Mouse (Mus musculus) heart, postnatal 36 days (tissue): ENCODE measurements around the gene Fam92b. TPM values are rescaled to one million over a fixed set of nuclear protein-coding genes. Genes with fewer than 3 reads are reported as not detected.

Source experiments
- DNase-seq, 2 experiments: peaks; one replicate each; pipeline ENCODE4 v3.0.0; 2021 to 2022
- intact Hi-C: fragments of 180-260 bp; cut with DNase I; formaldehyde crosslinking; loops from one replicate; pipeline ENCODE4 v1.15.1; 2025
- total RNA-seq, 2 experiments: library from RNA; stranded (reverse); gene quantifications; 2 replicates each; pipeline ENCODE4 v1.2.3; 2021

The Fam92b gene
- total RNA-seq, 2 experiments from 2014 or later, result not detected

GRCm38 (mm10) chr8:120190810-120191413 is 13.6 kb upstream of the Fam92b start:
- intact Hi-C loops, result no loop called here
- peak; percentile 97 for DNase-seq

- intact Hi-C loops, result no loop called here
- no peak for DNase-seq
Measured at GRCm38 (mm10) chr8:120190107-120190809, 13.0 kb upstream of the Fam92b start.

- no peak for DNase-seq
- intact Hi-C loops, result no loop called here
Measured at GRCm38 (mm10) chr8:120189440-120189839, 12.2 kb upstream of the Fam92b start.

GRCm38 (mm10) chr8:120188510-120188909 is 11.2 kb upstream of the Fam92b start:
- intact Hi-C loops, result no loop called here
- peak; percentile 81 to 85 for DNase-seq

GRCm38 (mm10) chr8:120186454-120186853 is 9.2 kb upstream of the Fam92b start:
- intact Hi-C loops, result no loop called here

GRCm38 (mm10) chr8:120184850-120185792 is 7.9 kb upstream of the Fam92b start:
- DNase-seq, result peak; percentile 52 to 64
- intact Hi-C loops, result no loop called here

More at GRCm38 (mm10) chr8:120186454-120186853, 9.2 kb upstream of the Fam92b start:
- DNase-seq, result peak; percentile 72 to 76

- DNase-seq, result no peak
- intact Hi-C loops, result no loop called here
Measured at GRCm38 (mm10) chr8:120184366-120184765, 7.1 kb upstream of the Fam92b start.

GRCm38 (mm10) chr8:120181861-120182414 is 4.7 kb upstream of the Fam92b start:
- no peak for DNase-seq
- intact Hi-C loops, result no loop called here

- no peak for DNase-seq
- intact Hi-C loops, result no loop called here
Measured at GRCm38 (mm10) chr8:120181274-120181673, 4.0 kb upstream of the Fam92b start.

GRCm38 (mm10) chr8:120180445-120180970 is 3.2 kb upstream of the Fam92b start:
- DNase-seq, result no peak
- intact Hi-C loops, result no loop called here

GRCm38 (mm10) chr8:120179027-120179431 is 1.8 kb upstream of the Fam92b start:
- intact Hi-C loops, result loop anchor here (1.0 to 10.0 kb wide), 8 partner anchors 28 to 430 kb away; no protein-coding TSS in a partner anchor
- DNase-seq, result peak; percentile 92 to 96

- intact Hi-C loops, result loop anchor here (2.0 to 10.0 kb wide), 5 partner anchors 99 to 431 kb away; no protein-coding TSS in a partner anchor
Measured at GRCm38 (mm10) chr8:120178124-120178514, 853 bp upstream of the Fam92b start.

GRCm38 (mm10) chr8:120176605-120177004 is 661 bp downstream of the Fam92b start:
- intact Hi-C loops, result loop anchor here (5.0 to 10.0 kb wide), 2 partner anchors 186 to 358 kb away; no protein-coding TSS in a partner anchor
- no peak for DNase-seq

More at GRCm38 (mm10) chr8:120178124-120178514, 853 bp upstream of the Fam92b start:
- DNase-seq, result no peak

- no peak for DNase-seq
- intact Hi-C loops, result loop anchor here (5.0 to 10.0 kb wide), 2 partner anchors 188 to 360 kb away; no protein-coding TSS in a partner anchor
Measured at GRCm38 (mm10) chr8:120174606-120175005, 2.7 kb downstream of the Fam92b start.

- intact Hi-C loops, result loop anchor here (10.0 kb wide), 1 partner anchor 362 kb away; no protein-coding TSS in a partner anchor
- no peak for DNase-seq
Measured at GRCm38 (mm10) chr8:120173195-120173594, 4.1 kb downstream of the Fam92b start.

- intact Hi-C loops, result no loop called here
- DNase-seq, result no peak
Measured at GRCm38 (mm10) chr8:120169119-120169518, 8.1 kb downstream of the Fam92b start.

- DNase-seq, result no peak
- intact Hi-C loops, result no loop called here
Measured at GRCm38 (mm10) chr8:120167821-120168220, 9.4 kb downstream of the Fam92b start.

GRCm38 (mm10) chr8:120167136-120167535 is 10.1 kb downstream of the Fam92b start:
- intact Hi-C loops, result no loop called here
- DNase-seq, result no peak

- DNase-seq, result no peak
- intact Hi-C loops, result no loop called here
Measured at GRCm38 (mm10) chr8:120164026-120164425, 13.2 kb downstream of the Fam92b start.

- intact Hi-C loops, result no loop called here
- DNase-seq, result no peak
Measured at GRCm38 (mm10) chr8:120163376-120163775, 13.9 kb downstream of the Fam92b start.
